Mouse (Mus musculus): ENCODE measurements at regions not wholly inside any gene's neighbourhood (a gene's known extent, or its start where the extent isn't known, plus 50 kb on each side); places are given as distances from the start of the nearest gene placed in this dataset.

- DNase-seq (ENCODE audit: low spot score in 2 of 2), result no peak
Measured at GRCm38 (mm10) chr1:75889847-75890591, 344.0 kb downstream of the Slc4a3 start.

GRCm38 (mm10) chr1:75890636-75891276, 344.7 kb downstream of the Slc4a3 start:
- no peak for DNase-seq (ENCODE audit: low spot score in 2 of 2)

DNA sequence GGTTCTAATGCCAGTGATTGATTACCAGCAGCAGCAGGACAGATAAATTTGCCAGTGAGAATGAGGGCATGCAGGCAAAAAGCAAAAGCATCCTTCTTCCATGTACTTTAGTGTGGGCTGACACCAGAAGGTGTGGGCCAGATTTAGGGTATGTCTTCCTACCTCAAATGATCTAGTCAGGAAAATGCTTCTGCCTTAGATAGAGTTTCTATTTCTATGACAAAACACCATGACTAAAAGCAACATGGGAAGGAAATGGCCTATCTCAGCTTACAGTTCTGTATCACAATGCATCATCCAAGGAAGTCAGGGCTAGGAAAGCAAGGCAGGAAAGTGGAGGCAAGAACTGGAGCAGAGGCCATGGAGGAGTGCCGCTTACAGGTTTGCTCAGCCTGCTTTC, 349.5 kb downstream of the Slc4a3 start:
- DNase-seq (ENCODE audit: low spot score in 2 of 2), result no peak

GRCm38 (mm10) chr1:75901146-75901545, 355.1 kb downstream of the Slc4a3 start:
- DNase-seq (ENCODE audit: low spot score in 2 of 2), result no peak

DNA sequence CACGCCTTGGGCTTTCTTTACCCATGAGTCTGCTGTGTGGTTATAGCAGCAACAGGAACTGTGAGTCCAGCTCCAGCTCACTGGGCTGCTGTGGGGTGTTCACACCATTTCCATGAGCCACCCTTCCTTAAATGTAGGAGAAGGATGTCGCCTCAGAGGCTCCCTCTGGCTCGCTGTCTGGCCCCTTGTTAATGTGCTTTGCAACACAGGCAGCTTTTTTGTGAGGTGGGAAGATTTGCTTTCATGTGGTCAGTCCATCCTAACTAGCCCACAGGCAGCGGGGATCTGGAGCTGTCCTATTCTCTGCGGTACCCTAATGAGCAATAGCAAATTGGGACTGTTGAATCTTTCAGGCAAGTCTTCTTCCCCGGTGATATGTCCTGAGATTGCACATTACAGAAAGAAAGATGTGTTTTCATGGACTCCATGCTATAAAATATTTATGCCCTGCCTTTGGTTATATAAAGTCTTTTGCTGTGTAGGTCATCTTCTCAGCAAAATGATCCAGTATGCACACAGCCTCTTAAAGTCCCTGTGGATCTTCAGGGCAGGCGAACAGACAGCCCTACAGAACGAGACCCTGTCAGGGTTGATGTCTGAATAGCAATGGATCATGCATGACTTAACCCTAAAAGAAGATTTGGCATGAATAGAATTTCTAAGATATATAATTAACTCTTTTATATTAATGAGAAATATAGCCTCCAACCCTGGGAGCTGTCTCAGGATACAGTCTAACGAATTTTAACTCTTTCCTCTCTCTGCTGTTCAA, 359.8 kb downstream of the Slc4a3 start:
- DNase-seq (ENCODE audit: low spot score in 2 of 2), result no peak

DNA sequence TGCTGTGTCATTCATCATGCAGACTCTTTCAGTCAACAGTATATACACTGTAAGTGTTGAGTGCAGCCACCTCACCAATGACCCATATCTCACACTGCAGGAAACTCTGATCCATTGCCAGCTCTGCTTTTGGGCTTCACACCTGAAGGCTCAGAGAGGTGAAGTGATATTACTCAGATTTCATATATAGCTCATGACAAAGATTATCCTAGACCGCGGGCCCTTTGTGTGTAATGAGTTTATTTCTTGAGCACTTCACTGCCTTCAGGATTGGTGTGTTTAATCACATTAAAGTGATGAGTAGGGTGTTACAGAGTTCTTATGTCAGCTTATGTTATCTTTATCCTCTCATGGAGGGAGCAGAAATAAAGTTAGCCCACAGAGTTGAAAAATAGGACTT, 369.2 kb downstream of the Slc4a3 start:
- no peak for DNase-seq (ENCODE audit: low spot score in 2 of 2)

GRCm38 (mm10) chr1:75916181-75916580, 370.1 kb downstream of the Slc4a3 start:
- DNase-seq (ENCODE audit: low spot score in 2 of 2), result no peak

GRCm38 (mm10) chr1:75919134-75919533, 373.1 kb downstream of the Slc4a3 start:
- no peak for DNase-seq (ENCODE audit: low spot score in 2 of 2)

DNA sequence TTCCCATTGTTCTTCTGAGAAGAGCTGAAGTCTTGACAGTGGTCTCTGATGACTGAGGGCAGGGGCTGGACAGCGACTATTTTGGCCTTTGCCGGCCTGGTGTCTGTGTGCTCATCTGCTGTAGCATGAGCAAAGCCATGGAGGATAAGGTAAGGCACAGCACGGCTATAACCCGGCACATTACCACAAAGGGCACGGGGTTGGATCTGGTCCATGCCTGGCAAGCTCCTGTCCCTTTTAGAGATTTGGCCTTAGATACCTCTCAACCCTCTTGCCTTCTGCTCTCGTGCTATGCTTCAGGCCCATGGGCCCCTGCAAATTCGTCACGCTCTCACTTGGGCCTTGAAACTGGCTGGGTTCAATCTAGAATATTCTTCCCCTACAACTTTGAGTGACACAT, 379.0 kb downstream of the Slc4a3 start:
- DNase-seq (ENCODE audit: low spot score in 2 of 2), result peak in 1 of 2 experiments; percentile 8

- DNase-seq (ENCODE audit: low spot score in 2 of 2), result peak; percentile 97
Measured at GRCm38 (mm10) chr1:75925802-75926201, 379.7 kb downstream of the Slc4a3 start.

- DNase-seq (ENCODE audit: low spot score in 2 of 2), result no peak
Measured at GRCm38 (mm10) chr1:75931852-75932251, 385.8 kb downstream of the Slc4a3 start.

DNA sequence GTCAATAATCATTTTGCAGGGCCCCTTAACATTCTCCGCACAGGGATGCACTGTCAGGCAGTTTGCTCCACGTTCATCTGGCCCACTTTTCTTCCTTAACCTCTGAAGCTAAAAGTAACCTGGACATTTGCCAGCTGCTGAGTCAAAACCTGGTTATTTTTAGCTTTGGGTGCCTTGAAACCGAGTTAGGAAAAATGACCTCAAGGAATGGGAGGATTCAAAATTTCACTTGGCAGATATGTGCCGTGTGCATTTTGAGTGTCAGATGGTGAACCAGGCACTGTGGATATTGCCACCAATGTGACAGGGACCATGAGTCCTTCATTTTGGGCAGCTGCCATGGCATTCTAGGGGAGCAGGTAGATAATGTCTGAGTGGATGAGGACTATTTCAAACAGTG, 387.8 kb downstream of the Slc4a3 start:
- DNase-seq (ENCODE audit: low spot score in 2 of 2), result no peak

GRCm38 (mm10) chr1:75934761-75935160, 388.7 kb downstream of the Slc4a3 start:
- DNase-seq (ENCODE audit: low spot score in 2 of 2), result no peak

DNA sequence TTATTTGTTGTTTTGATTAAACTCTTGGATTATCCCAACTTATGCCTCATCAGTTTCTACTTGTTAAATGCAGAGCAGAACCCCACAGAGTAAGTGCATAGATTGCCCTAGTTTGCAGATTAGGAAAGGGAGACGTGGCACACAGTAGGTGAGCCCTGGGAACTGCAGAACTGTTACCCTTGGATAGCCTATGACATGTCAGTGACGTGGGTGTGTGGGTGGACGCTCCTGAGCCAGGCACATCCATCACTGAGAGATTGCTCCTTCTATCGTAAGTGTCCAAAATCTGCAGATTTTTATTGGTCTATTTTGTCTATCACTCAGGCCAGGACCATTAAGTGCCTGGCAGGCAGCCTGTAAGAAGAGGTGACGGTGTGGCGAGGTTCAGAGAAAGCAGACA, 389.8 kb downstream of the Slc4a3 start:
- DNase-seq (ENCODE audit: low spot score in 2 of 2), result no peak

- DNase-seq (ENCODE audit: low spot score in 2 of 2), result no peak
Measured at GRCm38 (mm10) chr1:75936596-75936995, 390.5 kb downstream of the Slc4a3 start.

DNA sequence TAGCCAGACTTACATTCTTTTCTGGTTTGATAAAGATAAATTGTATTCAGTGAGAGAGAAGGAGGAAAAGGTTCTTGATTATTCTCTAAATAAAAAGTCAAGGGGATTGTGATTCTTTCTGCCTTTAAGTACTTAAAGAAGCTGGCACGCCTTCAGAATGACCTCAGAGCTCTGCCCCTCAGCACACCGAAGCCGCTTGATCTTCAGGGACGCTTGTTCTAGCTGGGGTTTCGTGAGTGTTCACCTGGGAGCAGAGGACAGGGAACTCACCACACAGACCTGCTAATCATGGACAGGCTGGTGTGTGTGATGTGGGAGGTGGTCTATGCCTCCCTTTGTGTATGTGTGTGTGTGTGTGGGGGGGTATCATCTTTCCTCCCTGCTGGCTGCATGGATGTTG, 391.3 kb downstream of the Slc4a3 start:
- no peak for DNase-seq (ENCODE audit: low spot score in 2 of 2)

GRCm38 (mm10) chr1:75946290-75946839, 400.3 kb downstream of the Slc4a3 start:
- DNase-seq (ENCODE audit: low spot score in 2 of 2), result no peak

GRCm38 (mm10) chr1:75978203-75978986, 432.3 kb downstream of the Slc4a3 start:
- DNase-seq (ENCODE audit: low spot score in 2 of 2), result no peak

- DNase-seq (ENCODE audit: low spot score in 2 of 2), result no peak
Measured at GRCm38 (mm10) chr1:75983057-75983456, 437.0 kb downstream of the Slc4a3 start.

DNA sequence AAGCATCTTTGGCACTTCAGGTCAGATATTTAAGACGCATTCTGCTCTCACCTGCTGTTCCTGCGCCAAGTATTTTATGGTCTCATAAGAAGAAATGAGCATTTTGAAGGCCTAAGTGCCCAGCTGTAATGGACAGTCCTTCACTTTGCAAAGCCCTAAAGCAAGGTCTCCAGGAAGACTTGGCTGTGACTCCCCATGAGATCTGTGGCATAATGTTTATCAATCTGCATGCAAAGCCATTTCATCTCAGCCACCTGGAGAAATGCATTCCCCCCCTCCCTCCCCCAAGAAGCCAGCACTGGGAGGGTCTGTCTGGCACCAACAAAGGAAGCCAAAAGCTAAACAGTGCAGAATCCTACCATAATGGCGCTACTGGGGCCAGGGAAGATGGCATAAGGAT, 437.4 kb downstream of the Slc4a3 start:
- DNase-seq (ENCODE audit: low spot score in 2 of 2), result no peak

DNA sequence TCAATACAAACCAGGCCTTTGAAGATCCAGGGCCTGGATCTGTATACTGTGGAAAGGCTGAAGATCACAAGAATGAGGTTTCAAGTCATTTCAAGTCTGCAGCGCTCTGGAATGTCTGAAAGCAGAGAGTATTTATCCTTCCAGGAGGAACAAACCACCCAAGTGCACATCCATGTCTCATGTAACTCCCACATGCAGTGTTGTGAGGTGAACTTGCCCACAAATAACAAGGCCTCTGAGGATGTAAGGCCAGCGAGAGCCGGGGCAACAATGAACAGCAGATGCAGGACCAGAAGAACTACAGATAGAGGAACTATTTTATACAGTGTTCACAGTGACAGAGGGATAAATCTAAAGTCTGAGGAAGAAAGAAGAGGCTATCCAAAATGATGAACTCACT, 442.4 kb downstream of the Slc4a3 start:
- no peak for DNase-seq (ENCODE audit: low spot score in 2 of 2)

GRCm38 (mm10) chr1:75992039-75992438, 446.0 kb downstream of the Slc4a3 start:
- no peak for DNase-seq (ENCODE audit: low spot score in 2 of 2)

Measured in cerebellum, postnatal 4 days (tissue).